Comparison of ENCODE assay signal across 12 mouse cellular contexts in genomic region chr4:59471306-59471705, GRCm38 (mm10).
"Had no signal": no experiment of that assay in that cellular context is flagged by ENCODE, and none has a peak within 500 bp of the region (broad histone marks: within the 10 kb centered on the region; RNA-seq: fewer than 3 reads in every experiment).

No protein-coding gene starts in this region.

- ATAC-seq: inflammation-experienced regulatory T-cells, adult 6 months; midbrain, embryonic 13.5 days had no signal

- H3K4me3 ChIP-seq: megakaryocyte, embryonic 14.5 days; midbrain, embryonic 10.5 days; midbrain, embryonic 13.5 days had no signal

- H3K4me2 ChIP-seq: midbrain, embryonic 13.5 days had no signal

- H3K9me3 ChIP-seq: megakaryocyte, embryonic 14.5 days; midbrain, embryonic 10.5 days; midbrain, embryonic 13.5 days had no signal

- H3K9ac ChIP-seq: midbrain, embryonic 13.5 days had no signal

- H3K27ac ChIP-seq: midbrain, embryonic 10.5 days; midbrain, embryonic 13.5 days had no signal

- H3K36me3 ChIP-seq: midbrain, embryonic 10.5 days; midbrain, embryonic 13.5 days had no signal

- DNase-seq: kidney, adult 11 months; kidney, adult 8-10 months; kidney, postnatal 14 days; kidney, postnatal 4 days; lung, adult 2 months; thymus, adult 18-20 months; thymus, postnatal 14 days; thymus, postnatal 4 days had no signal

- H3K4me1 ChIP-seq: midbrain, embryonic 10.5 days; midbrain, embryonic 13.5 days had no signal

- H3K27me3 ChIP-seq: megakaryocyte, embryonic 14.5 days; midbrain, embryonic 13.5 days had no signal
